Mouse (Mus musculus) heart, adult 2 months (tissue): ENCODE data around the gene 1700003E16Rik. TPM values are rescaled to one million over a fixed set of nuclear protein-coding genes. Genes with fewer than 3 reads are reported as not detected.
A peak's percentile ranks its signal among the peaks of the same experiment; 100 is the strongest.

ENCODE experiments used
- DNase-seq, 2 experiments: peaks; one replicate each; pipeline ENCODE4 v3.0.0; 2021
- H3K27ac ChIP-seq: fragments of 200-600 bp; 2 replicates; pipeline ENCODE4 v1.8.1; 2022
- H3K27me3 ChIP-seq: fragments of 200-500 bp; 2 replicates; pipeline ENCODE4 v1.6.1; 2012; ENCODE audit warnings: mild to moderate bottlenecking, low read length, inconsistent platforms, mixed read lengths; ENCODE audit not compliant: control insufficient read depth, insufficient read depth
- H3K36me3 ChIP-seq: fragments of 200-500 bp; 2 replicates; pipeline ENCODE4 v1.6.1; 2012; ENCODE audit warnings: low read length, inconsistent platforms; ENCODE audit not compliant: control insufficient read depth, insufficient read depth
- H3K4me1 ChIP-seq: fragments of 200-500 bp; 2 replicates; pipeline ENCODE4 v1.6.1; 2011; ENCODE audit warnings: low read length; ENCODE audit not compliant: control insufficient read depth, insufficient read depth
- H3K4me3 ChIP-seq: fragments of 200-600 bp; 2 replicates; pipeline ENCODE4 v1.8.1; 2022
- H3K79me2 ChIP-seq: fragments of 200-500 bp; replicated peaks from 2 replicates; pipeline ENCODE4 v1.6.1; 2012; ENCODE audit warnings: mild to moderate bottlenecking, inconsistent platforms, low read length, moderate library complexity, mixed read lengths; ENCODE audit not compliant: control insufficient read depth, insufficient read depth
- H3K9ac ChIP-seq: fragments of 200-500 bp; 2 replicates; pipeline ENCODE4 v1.6.1; 2012; ENCODE audit warnings: low read depth, mild to moderate bottlenecking, control low read depth, inconsistent platforms, low read length, mixed read lengths
- CTCF ChIP-seq: fragments of 200-600 bp; IDR thresholded peaks from 2 replicates; pipeline ENCODE4 v1.8.1; 2022; ENCODE audit warnings: antibody characterized with exemption, mild to moderate bottlenecking, moderate library complexity
- EP300 ChIP-seq: fragments of 200-500 bp; IDR thresholded peaks from 2 replicates; pipeline ENCODE4 v1.6.1; 2011; ENCODE audit warnings: low read depth, low read length, control low read depth; ENCODE audit not compliant: insufficient read depth
- POLR2A ChIP-seq: fragments of 200-500 bp; IDR thresholded peaks from 2 replicates; pipeline ENCODE4 v1.6.1; 2011; ENCODE audit warnings: mild to moderate bottlenecking, low read depth, low read length, control low read depth; ENCODE audit not compliant: insufficient read depth
- WGBS: fragments of 180-500 bp; shearing (Covaris S2); methylation state at CpG from one replicate; pipeline ENCODE4 v1.1.7; 2018; 5-methylcytosine and 5-hydroxymethylcytosine counted together
- intact Hi-C: fragments of 180-260 bp; cut with DNase I; formaldehyde crosslinking; loops from one replicate; pipeline ENCODE4 v1.15.1; 2025
- polyA plus RNA-seq: library from polyadenylated mRNA; depleted of rRNA; stranded (reverse); fragments of >200 nt; gene quantifications from 2 replicates; pipeline ENCODE4 v1.2.3, GENCODE M21; 2012
- total RNA-seq, 2 experiments: library from RNA; stranded (reverse); gene quantifications; 2 replicates each; pipeline ENCODE4 v1.2.3; 2021

1700003E16Rik gene
- total and polyA plus RNA-seq, 3 experiments = 0.10 to 0.57 (median 0.25) TPM

- TF ChIP-seq CTCF = no peak
- no peak for TF ChIP-seq EP300
- TF ChIP-seq POLR2A = no peak
- WGBS = 78% methylated on average over 7 of the region's 7 CpGs
- no peak for DNase-seq
Observed at GRCm38 (mm10) chr6:83134951-83135513, 21.2 kb upstream of the 1700003E16Rik start, which contains the start of gene Rtkn. Gene Rtkn, plus strand, starts transcription at chr6:83135463.

GRCm38 (mm10) chr6:83135571-83136161, 20.5 kb upstream of the 1700003E16Rik start:
- TF ChIP-seq CTCF (no peak), EP300 (no peak), POLR2A (0 out of 2 replicates have a peak, but pooled peaks have one; percentile 5)
- no peaks in the 10 kb centered on the region for H3K36me3 ChIP-seq
- 14% methylated on average over 37 of the region's 37 CpGs for WGBS
- H3K27me3 ChIP-seq = no peaks in the 10 kb centered on the region
- DNase-seq = peak; percentile 58
- H3K9ac ChIP-seq = peak overlapping the region; percentile 79
- intact Hi-C loops = no loop called here
- H3K4me1 ChIP-seq = peaks cover 5% of the 10 kb centered on the region; the same call in 1 of the 2 replicates
- H3K79me2 ChIP-seq = no peaks in the 10 kb centered on the region
- peak overlapping the region; percentile 76 for H3K27ac ChIP-seq
- H3K4me3 ChIP-seq = peak overlapping the region; percentile 28

More at GRCm38 (mm10) chr6:83134951-83135513, 21.2 kb upstream of the 1700003E16Rik start, which contains the start of gene Rtkn:
- H3K9ac ChIP-seq = peak within 1 kb of the TSS; percentile 79
- H3K4me3 ChIP-seq = peak within 1 kb of the TSS; percentile 28
- no peaks in the 10 kb centered on the region for H3K27me3 ChIP-seq
- peaks cover 5% of the 10 kb centered on the region; the same call in 1 of the 2 replicates for H3K4me1 ChIP-seq
- H3K79me2 ChIP-seq = no peaks in the 10 kb centered on the region
- no peaks in the 10 kb centered on the region for H3K36me3 ChIP-seq
- H3K27ac ChIP-seq = peak within 1 kb of the TSS; percentile 76
- intact Hi-C loops = no loop called here

GRCm38 (mm10) chr6:83136291-83136880, 19.8 kb upstream of the 1700003E16Rik start:
- Histone ChIP-seq H3K4me3 (peak overlapping the region; percentile 63), H3K27me3 (no peaks in the 10 kb centered on the region), H3K9ac (peak overlapping the region; percentile 79), H3K4me1 (peaks cover 5% of the 10 kb centered on the region; the same call in 1 of the 2 replicates), H3K79me2 (no peaks in the 10 kb centered on the region), H3K27ac (peak overlapping the region; percentile 89), H3K36me3 (no peaks in the 10 kb centered on the region)
- no peak for TF ChIP-seq POLR2A
- no peak for TF ChIP-seq CTCF
- no peak for TF ChIP-seq EP300
- intact Hi-C loops = no loop called here
- no peak for DNase-seq
- 35% methylated on average over 5 of the region's 5 CpGs for WGBS

GRCm38 (mm10) chr6:83136881-83137575, 19.2 kb upstream of the 1700003E16Rik start:
- Histone ChIP-seq H3K27ac (peak overlapping the region; percentile 89), H3K9ac (peak overlapping the region; percentile 79), H3K36me3 (no peaks in the 10 kb centered on the region), H3K27me3 (no peaks in the 10 kb centered on the region), H3K4me3 (peak overlapping the region; percentile 63), H3K4me1 (peaks cover 5% of the 10 kb centered on the region; the same call in 1 of the 2 replicates), H3K79me2 (no peaks in the 10 kb centered on the region)
- no peak for TF ChIP-seq CTCF
- no peak; the same call in 1 of the 2 replicates for TF ChIP-seq POLR2A
- TF ChIP-seq EP300 = no peak
- intact Hi-C loops = no loop called here
- peak; percentile 82 for DNase-seq
- WGBS = 2% methylated on average over 26 of the region's 26 CpGs

- Histone ChIP-seq H3K27ac (peak overlapping the region; percentile 89), H3K9ac (peak overlapping the region; percentile 79), H3K4me1 (peaks cover 5% of the 10 kb centered on the region; the same call in 1 of the 2 replicates), H3K4me3 (peak overlapping the region; percentile 63), H3K27me3 (no peaks in the 10 kb centered on the region), H3K79me2 (no peaks in the 10 kb centered on the region), H3K36me3 (no peaks in the 10 kb centered on the region)
- intact Hi-C loops = no loop called here
- TF ChIP-seq POLR2A (peak; percentile 83), CTCF (no peak), EP300 (peak; percentile 63; the same call in 1 of the 2 replicates)
- peak; percentile 89 to 90 for DNase-seq
- WGBS = 4% methylated on average over 12 of the region's 12 CpGs
Observed at GRCm38 (mm10) chr6:83137576-83137950, 18.6 kb upstream of the 1700003E16Rik start.
